Mouse (Mus musculus) spleen, postnatal 36 days (tissue): ENCODE data around the gene Sh3rf1.
"Not testable (repeated sequence)": the region's sequence is repeated elsewhere in the genome, so short reads cannot be mapped to it uniquely, and the experiment has no call there.

Experiments
- DNase-seq, 2 experiments: peaks; one replicate each; pipeline ENCODE4 v3.0.0; 2022; ENCODE audit warnings: low spot score in 2 of 2, mixed read lengths in 1 of 2

The Sh3rf1 gene

DNA sequence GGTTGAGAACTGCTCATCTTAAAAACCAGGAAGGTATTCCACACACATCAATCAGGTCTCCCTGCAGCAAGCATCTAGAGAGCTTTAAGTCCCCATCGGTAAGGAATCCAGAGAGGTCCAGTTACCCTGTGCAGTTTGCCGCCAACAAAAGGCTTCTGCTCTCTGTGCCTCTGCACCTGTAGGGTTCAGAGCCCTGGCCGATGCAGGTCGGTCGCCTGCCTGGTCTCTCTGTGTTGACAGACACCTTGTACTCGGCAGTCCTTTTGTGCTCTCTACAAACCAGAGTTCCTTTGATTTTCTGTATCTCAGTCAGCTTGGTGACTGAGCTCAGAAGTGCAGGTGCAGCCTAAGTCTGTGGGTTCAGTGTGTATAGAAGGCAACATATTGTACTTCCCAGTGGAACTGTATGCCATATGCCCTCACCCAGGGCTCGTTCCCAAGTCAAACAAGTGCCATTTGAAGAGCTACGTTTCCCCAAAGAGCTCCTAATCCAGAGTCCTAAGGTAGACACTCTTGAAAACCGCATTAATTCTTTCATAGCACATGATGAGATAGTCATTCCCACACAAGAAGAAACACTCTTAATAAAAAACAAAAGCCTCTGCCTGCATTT lies 138.7 kb downstream of the Sh3rf1 start:
- DNase-seq, result no peak

- no peak for DNase-seq
Measured at GRCm38 (mm10) chr8:61373303-61373702, 149.6 kb downstream of the Sh3rf1 start.

- no peak for DNase-seq
Measured at GRCm38 (mm10) chr8:61374059-61374755, 150.5 kb downstream of the Sh3rf1 start.

GRCm38 (mm10) chr8:61375205-61375604 lies 151.5 kb downstream of the Sh3rf1 start:
- no peak for DNase-seq

DNA sequence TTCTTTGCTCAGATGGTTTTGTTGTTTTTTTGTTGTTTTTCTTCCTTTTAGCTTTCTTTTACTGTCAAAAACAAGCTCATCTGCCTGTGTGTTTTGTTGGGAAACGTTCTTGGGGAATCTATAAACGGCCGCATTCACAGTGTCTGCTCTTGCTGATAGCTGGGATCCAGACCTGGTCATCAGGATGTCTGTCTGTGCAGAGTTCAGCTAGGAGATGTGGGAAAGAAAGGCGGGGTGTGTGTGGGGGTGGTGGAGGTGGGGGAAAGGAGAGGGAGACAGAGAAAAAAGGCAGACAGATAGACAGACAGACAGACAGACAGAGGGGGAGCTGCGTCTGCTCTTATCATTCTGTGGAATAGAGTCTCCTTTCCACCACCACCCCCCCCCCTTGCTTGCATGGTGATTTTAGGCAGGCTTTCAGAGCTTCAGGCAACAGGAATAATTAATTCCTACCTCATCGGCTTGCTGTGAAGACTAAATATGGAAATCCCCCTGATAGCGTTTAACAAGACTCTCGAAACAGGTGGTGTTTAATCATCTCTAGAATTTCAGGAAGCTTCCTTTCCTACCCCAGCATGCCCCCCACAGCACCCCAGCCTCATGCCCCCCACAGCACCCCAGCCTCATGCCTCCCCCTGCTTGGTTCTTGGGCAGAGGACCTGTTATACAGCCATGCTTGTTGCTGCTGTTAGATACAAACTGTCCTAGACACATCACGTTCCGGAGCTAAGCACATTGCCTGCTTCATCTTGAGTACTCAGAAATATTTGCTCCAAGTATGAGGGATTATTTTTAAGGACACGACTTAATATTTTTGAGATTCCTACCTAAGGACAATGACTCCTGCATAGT lies 155.4 kb downstream of the Sh3rf1 start:
- no peak for DNase-seq

GRCm38 (mm10) chr8:61384536-61384935 lies 160.9 kb downstream of the Sh3rf1 start:
- DNase-seq, result no peak

DNA sequence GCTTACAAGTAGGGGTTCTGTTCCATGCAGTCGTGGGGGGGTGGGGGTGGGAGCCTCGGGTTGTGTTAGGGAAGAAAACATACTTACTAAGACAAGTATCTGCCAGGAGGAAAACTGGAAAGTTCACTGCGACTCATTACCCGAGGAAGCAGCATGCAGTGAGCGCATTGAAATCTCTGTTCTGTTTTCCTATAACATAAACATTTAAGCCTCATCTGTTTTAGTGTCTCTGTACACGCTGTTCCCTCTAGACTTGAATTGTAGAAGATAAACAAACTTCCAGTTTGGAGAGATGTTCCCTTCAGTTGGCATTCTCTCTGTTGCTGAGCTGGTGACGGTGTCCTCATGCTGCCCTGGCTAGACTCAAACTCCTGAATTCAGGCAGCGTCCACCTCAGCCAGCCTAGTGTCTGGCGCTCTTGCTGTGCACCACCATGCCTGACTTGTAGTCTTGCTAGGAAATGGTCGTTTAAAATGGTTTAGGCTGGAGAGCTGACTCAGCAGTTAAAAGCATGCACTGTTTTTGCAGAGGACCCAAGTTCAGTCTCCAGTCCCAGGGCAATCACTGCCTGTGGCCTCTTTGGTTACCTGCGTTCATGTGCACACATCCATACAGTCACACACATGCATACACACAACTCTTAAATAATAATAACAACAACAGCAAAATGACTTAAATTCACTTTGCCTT lies 162.0 kb downstream of the Sh3rf1 start:
- no peak for DNase-seq

GRCm38 (mm10) chr8:61386645-61387044 lies 163.0 kb downstream of the Sh3rf1 start:
- no peak for DNase-seq

- no peak for DNase-seq
Measured at GRCm38 (mm10) chr8:61387501-61387963, 163.9 kb downstream of the Sh3rf1 start.

DNA sequence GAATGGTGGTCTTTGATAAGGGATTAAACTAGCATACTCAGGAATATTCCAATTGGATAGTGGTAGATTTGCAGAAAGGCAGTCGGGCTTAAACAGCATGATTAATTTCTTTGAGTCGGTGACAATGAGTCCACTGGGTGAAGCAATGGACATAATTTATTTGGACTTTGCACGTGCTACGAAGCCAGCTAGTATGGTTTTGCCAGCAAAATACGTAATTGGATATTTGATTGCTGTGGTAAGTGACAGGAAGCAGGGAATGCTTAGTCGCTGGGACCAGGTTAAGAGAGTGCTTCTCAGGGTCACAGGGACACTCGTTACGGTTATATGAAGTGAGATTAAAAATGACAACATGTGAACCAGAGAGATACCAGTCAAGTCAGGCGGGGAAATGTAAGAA lies 164.7 kb downstream of the Sh3rf1 start:
- DNase-seq, result no peak

GRCm38 (mm10) chr8:61390307-61391057 lies 166.8 kb downstream of the Sh3rf1 start:
- DNase-seq, result no peak

GRCm38 (mm10) chr8:61391058-61391434 lies 167.4 kb downstream of the Sh3rf1 start:
- no peak for DNase-seq

DNA sequence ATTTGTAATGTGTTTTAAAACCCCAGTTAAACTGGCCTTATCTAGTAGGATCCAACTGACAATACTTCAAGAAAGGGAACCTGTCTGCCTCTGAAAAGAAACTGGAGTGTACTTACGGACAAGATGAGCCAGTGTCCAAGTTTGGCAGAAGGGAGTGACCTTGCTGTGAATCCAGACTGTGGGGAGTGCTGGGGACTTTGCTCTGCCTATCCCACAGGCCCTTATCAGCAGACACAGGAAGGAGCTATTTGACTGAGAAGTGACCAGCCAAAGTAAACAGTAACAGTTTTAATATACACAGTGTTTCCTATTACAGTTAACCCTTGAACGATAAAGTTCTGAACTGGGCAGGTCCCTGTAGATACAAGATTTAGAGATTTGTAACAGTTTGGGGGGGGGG lies 173.5 kb downstream of the Sh3rf1 start:
- peak in 1 of 2 experiments; percentile 4 for DNase-seq

DNA sequence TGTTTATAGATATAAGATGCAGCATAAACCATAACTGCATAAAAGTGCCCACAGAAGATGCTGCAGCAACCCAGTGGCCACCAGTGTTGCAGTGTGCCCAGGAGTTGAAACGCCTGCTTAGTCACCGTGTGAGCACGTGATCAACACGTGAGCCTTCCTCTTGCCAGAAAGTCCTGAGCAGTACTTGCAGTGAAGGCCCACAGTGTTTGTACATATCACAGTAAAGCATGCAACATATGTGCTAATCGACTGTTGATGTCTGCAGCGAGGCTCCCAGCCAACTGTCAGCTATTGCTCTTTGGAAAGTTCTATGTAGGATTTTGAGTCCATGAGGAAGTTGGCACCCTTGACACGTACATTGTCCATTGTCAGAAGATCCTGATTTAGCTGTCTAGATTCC lies 174.1 kb downstream of the Sh3rf1 start:
- peak in 1 of 2 experiments; percentile 10 for DNase-seq

- no peak for DNase-seq
Measured at GRCm38 (mm10) chr8:61402861-61403260, 179.2 kb downstream of the Sh3rf1 start.

DNA sequence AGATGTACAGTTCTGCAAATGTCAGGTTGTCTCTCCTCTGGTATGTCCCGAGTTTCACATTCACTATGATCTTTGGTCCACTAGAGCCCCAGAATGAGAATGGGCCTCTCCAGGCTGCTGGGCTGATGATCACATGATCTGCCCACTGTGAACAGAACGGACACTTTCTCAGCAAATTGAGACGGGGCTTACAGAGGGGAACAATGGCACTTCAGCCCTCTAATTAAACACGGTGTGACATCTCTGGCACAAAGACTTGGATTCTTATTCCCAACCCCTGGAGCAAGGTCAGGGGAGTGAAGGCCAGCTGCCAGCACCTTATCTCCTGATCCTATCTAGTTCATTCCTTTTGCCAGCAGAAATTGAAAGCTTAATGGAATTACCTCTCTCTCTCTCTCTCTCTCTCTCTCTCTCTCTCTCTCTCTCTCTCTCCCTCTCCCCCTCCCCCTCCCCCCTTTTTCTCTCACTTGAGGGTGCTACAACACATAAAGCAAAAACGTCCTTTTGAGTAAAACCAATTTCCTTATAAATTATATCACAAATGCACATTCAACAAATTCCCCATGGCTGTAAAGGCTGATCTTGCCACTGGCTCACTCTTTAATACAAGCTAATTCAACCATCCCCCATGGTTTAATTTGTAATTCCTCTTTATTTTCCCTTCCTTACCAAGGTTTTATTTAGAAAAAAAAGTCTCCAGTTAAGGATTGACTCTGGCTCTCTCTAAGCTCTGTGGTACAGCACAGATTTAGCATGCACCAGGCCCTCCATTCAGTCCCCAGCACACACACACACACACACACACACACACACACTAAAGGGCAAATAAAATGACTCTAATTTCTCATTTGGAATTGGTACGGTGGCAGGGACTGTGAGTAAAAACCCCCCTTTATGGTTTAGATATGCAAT lies 179.8 kb downstream of the Sh3rf1 start:
- no peak for DNase-seq

- no peak for DNase-seq
Measured at GRCm38 (mm10) chr8:61404178-61404560, 180.5 kb downstream of the Sh3rf1 start.

DNA sequence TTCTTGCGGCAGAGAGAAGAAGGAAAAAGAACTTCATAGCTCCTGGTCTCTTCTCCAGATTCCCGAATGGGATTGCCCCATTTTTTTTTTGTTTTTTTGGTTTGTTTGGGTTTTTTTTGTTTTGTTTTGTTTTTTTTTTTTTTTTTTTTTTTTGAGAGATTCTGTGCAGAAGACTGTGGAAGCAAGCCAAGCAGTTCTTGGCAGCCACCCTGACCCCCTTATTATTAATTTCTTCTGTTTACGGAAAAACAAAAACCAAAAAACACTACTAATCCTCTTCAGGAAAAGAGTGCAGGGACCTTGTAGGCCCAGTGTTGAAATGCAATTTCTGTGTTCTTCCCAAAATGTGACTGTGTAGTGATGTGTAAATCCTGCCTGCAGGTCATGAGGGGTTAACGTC lies 185.4 kb downstream of the Sh3rf1 start:
- no peak for DNase-seq

- DNase-seq, result not testable (repeated sequence)
Measured at GRCm38 (mm10) chr8:61409712-61410111, 186.0 kb downstream of the Sh3rf1 start.

DNA sequence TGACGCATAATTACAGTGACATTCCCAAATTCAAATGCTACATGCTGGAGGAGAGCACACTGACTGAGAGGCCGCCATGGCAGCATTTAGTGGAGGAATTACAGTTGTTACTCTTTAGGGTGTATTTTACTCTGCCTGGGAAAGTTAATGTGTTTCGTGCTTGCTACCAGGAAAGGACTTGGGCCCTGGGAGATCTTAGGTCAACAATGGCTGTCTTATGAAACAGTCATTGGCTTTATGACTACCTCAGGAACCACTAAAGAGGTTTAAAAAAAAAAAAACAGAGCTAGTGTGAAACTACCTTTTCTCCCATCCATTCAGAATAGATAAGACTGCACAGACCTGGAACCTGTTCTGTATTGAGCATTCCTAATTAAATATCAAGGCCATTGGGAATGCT lies 195.8 kb downstream of the Sh3rf1 start:
- no peak for DNase-seq
